Mouse (Mus musculus) G1E (cell line): Measurements from ENCODE around the gene Auts2.

Source experiments
- CTCF ChIP-seq: IDR thresholded peaks from 2 replicates; pipeline ENCODE4 v1.5.1; 2012; ENCODE audit warnings: low read depth, low read length, inconsistent platforms, mixed read lengths
- GATA1 ChIP-seq: IDR thresholded peaks from 2 replicates; pipeline ENCODE4 v1.6.1; 2012; ENCODE audit warnings: borderline replicate concordance, low read length, inconsistent platforms, mixed read lengths
- POLR2AphosphoS5 ChIP-seq: IDR thresholded peaks from 2 replicates; pipeline ENCODE4 v1.6.1; 2012; ENCODE audit warnings: low read depth, low read length, inconsistent platforms; ENCODE audit not compliant: insufficient replicate concordance

DNA sequence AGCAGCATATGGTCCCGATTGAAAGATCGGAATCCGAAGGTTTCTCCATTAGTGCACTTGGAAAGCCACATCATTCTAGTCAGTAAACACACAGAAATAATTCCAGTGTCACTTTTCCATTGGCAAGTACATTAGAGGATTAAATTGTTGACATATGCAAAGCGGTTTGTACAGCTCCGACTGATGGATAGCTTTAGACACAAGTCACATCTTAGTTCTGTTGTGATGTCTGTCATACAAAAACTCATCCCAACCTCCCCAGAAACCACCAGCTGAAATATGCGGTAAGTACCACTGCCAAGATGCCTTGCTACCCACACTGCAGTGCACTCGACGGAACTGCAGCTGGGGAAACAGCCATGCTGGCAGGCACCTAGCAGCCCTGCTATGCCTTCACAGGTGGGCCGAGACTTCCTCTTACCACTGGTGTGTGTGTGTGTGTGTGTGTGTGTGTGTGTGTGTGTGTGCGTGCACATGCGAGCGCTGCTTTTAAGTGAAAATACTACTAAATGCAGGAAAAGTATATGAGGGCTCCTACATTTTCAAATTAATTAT, 322.7 kb downstream of the Auts2 start:
- TF ChIP-seq CTCF (no peak), POLR2AphosphoS5 (no peak), GATA1 (no peak)
